Mouse (Mus musculus) MEL-GATA-1-ER (cell line): ENCODE measurements around the gene Obox2.
"Not testable (repeated sequence)": the region's sequence is repeated elsewhere in the genome, so short reads cannot be mapped to it uniquely, and the experiment has no call there.

Experiments used
- DNase-seq: peaks from one replicate; pipeline ENCODE4 v3.0.0-alpha.2; 2012; ENCODE audit warnings: low read depth; ENCODE audit errors: extremely low read depth

Obox2 gene

DNA sequence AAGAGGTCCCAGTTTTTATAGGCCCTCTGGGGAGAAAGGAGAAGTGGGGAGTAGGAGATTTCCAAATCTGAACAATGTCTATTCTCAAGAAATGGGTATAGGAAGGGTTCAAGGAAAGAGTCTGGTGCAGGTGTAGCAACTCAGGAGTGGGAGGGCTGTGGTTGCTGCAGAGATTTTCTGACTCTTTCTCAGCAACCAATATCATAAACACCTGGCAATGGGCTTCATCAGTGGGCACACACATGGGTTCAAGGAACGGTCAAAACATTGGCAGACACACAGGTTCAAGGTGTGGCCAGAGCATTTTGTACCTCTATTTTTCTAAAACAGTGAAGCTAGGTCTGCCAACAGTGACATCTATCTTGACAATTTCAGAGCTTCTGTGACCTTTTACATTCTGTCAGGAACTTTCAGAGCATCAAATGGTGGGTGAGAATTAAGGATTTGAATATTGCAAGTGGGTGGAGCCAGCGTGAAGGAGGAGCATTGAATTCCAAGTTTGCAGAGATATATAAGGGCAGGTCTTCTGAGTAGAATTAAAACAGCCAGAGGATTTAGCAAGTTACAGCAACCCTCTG lies at the start of gene Obox2, which contains the start of gene Obox1:
Obox2 (plus strand) TSS at position 301 of the 578 bp plus-strand sequence.
Obox1 (plus strand) TSS at position 528 of the 578 bp plus-strand sequence.
- not testable (repeated sequence) for DNase-seq

DNA sequence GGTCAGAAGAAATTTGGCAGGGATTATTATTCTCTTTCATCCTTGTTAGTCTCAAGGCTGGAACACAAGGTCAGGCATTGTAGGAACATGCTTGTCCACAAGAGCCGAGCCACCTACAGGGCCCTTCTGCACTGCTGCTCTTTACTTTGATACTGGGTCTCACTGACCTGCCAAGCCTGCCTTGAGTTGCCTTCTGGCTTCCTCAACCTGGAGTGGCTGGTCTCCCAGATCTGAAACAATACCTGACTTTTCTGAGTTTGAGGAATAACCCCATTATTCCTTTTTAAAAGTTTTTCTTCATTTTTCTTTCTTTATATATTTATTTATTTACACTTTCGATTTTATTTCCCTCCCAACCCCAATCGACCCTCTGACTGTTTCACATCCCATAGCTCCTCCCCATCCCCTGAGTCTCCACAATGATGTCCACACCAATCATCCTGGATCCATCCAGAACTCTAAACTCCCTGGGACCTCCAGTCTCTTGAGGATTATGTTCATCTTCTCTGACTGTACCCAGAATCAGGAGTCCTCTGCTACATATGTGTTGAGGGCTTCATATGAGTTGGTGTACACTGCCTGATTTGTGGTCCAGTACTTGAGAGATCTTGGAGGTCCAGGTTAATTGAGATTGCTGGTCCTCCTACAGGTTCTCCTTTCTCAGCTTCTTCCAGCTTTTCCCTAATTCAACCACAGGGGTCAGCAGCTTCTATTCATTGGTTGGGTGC lies 10.8 kb downstream of the Obox2 start:
- not testable (repeated sequence) for DNase-seq

DNA sequence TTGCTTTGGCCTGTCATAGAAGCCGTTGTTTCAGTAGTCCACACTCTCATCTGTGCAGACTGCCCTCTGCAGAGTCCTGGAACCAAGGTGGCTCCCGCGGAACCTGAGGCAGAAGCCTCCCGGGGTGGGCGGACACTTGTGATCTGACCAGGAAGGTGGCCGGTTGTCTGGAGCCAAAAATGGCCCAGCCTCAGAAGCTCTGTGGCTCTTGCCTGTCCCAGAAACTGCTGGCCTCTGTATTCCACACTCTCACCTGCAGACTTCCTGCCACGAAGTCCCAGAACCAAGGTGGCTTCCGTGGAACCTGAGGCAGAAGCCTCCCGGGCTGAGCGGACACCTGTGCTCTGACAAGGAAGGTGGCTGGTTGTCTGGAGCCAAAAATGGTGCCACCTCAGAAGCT lies 18.3 kb downstream of the Obox2 start:
- DNase-seq = not testable (repeated sequence)

DNA sequence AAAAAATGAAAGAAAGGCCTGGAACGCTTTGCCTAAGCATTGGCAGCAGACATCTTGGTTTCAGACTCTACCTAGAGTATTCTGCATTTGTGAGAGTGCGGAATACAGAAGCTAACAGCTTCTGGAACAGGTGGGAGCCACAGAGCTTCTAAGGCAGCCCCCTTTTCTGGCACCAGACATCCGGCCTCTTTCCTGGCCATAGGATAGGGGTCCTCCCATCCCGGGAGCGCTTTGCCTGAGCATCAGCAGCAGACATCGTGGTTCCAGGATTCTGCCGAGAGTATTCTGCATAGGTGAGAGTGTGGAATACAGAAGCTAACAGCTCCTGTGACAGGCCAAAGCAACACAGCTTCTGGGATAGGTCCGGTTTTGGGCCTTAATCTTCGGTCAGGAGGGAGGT lies 29.5 kb downstream of the Obox2 start:
- DNase-seq = not testable (repeated sequence)

DNA sequence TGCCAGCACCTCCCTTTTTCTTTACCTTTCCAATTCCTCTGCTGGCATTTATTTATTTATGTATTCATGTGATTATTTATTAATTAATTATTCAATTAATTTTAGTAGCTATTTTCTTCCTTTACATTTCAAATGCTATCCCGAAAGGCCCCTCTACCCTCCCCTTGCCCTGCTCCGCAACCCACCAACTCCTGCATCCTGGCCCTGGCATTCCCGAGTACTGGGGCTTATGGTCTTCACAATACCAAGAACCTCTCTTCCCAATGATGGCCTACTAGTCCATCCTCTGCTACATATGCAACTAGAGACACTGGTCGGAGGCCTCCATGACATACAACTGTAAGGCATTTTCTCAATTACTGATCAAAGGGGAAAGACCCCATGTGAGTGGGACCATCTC lies 37.0 kb downstream of the Obox2 start:
- DNase-seq = not testable (repeated sequence)
